Mouse (Mus musculus): ENCODE measurements at regions not wholly inside any gene's neighbourhood (a gene's known extent, or its start where the extent isn't known, plus 50 kb on each side); places are given as distances from the start of the nearest gene placed in this dataset.

DNA sequence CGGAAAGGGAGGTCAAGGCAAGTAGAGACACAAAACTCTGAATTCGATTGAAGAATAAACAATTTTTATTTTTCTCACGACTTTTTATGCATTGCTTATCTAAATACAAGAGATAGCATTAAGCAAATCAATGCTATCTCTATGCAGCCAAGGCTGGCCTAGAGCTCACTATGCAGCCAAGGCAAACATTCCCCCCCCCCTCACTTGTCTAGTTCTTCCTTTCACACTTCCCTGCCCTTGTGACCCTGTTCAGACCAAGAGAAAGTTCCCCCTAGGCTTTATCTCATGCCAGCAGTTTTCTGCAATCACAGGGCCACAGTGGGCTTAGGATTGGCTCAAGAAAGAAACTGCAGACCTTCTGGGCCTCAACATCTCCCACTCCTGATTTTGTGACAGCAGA is 417.9 kb upstream of the Rag2 start:
- Histone ChIP-seq H3K27ac (replicated peaks; ENCODE audit: low read depth, low read length) (no peak overlapping the region), H3K4me1 (ENCODE audit: control insufficient read depth, insufficient read depth, low read length) (no peaks in the 10 kb centered on the region), H3K9ac (replicated peaks; ENCODE audit: low read length) (no peak overlapping the region), H3K36me3 (replicated peaks; ENCODE audit: control insufficient read depth, insufficient read depth, low read depth, low read length) (no peaks in the 10 kb centered on the region), H3K9me3 (replicated peaks; ENCODE audit: control insufficient read depth, low read length) (no peaks in the 10 kb centered on the region), H3K4me2 (ENCODE audit: low read depth, low read length) (no peak overlapping the region), H3K4me3 (ENCODE audit: low read depth, low read length) (no peak overlapping the region), H3K27me3 (ENCODE audit: control insufficient read depth, insufficient read depth, low read length) (no peaks in the 10 kb centered on the region)
- no peak for DNase-seq (ENCODE audit: low spot score)
- ATAC-seq (replicated peaks; ENCODE audit: insufficient number of reproducible peaks, low FRiP score, low TSS enrichment, low read depth): no peak
- 79% methylated on average over 3 of the region's 3 CpGs for WGBS

GRCm38 (mm10) chr2:101209136-101209535 is 415.4 kb upstream of the Rag2 start:
- Histone ChIP-seq H3K27ac (replicated peaks; ENCODE audit: low read depth, low read length) (no peak overlapping the region), H3K9ac (replicated peaks; ENCODE audit: low read length) (no peak overlapping the region), H3K27me3 (ENCODE audit: control insufficient read depth, insufficient read depth, low read length) (no peaks in the 10 kb centered on the region), H3K4me3 (ENCODE audit: low read depth, low read length) (no peak overlapping the region), H3K9me3 (replicated peaks; ENCODE audit: control insufficient read depth, low read length) (no peaks in the 10 kb centered on the region), H3K4me2 (ENCODE audit: low read depth, low read length) (no peak overlapping the region), H3K4me1 (ENCODE audit: control insufficient read depth, insufficient read depth, low read length) (no peaks in the 10 kb centered on the region), H3K36me3 (replicated peaks; ENCODE audit: control insufficient read depth, insufficient read depth, low read depth, low read length) (no peaks in the 10 kb centered on the region)
- DNase-seq (ENCODE audit: low spot score): no peak
- ATAC-seq (replicated peaks; ENCODE audit: insufficient number of reproducible peaks, low FRiP score, low TSS enrichment, low read depth): no peak
- 84% methylated on average over 4 of the region's 4 CpGs for WGBS

GRCm38 (mm10) chr2:101220759-101221158 is 403.8 kb upstream of the Rag2 start:
- ATAC-seq (replicated peaks; ENCODE audit: insufficient number of reproducible peaks, low FRiP score, low TSS enrichment, low read depth): no peak
- no peaks in the 10 kb centered on the region for H3K27me3 ChIP-seq (ENCODE audit: control insufficient read depth, insufficient read depth, low read length)
- DNase-seq (ENCODE audit: low spot score): peak; percentile 23
- H3K9ac ChIP-seq (replicated peaks; ENCODE audit: low read length): no peak overlapping the region
- H3K4me3 ChIP-seq (ENCODE audit: low read depth, low read length): no peak overlapping the region
- H3K4me2 ChIP-seq (ENCODE audit: low read depth, low read length): no peak overlapping the region
- no peaks in the 10 kb centered on the region for H3K36me3 ChIP-seq (replicated peaks; ENCODE audit: control insufficient read depth, insufficient read depth, low read depth, low read length)
- H3K9me3 ChIP-seq (replicated peaks; ENCODE audit: control insufficient read depth, low read length): no peaks in the 10 kb centered on the region
- no peak overlapping the region for H3K27ac ChIP-seq (replicated peaks; ENCODE audit: low read depth, low read length)
- no peaks in the 10 kb centered on the region for H3K4me1 ChIP-seq (ENCODE audit: control insufficient read depth, insufficient read depth, low read length)

- no peak overlapping the region for H3K4me2 ChIP-seq (ENCODE audit: low read depth, low read length)
- no peak overlapping the region for H3K9ac ChIP-seq (replicated peaks; ENCODE audit: low read length)
- no peaks in the 10 kb centered on the region for H3K27me3 ChIP-seq (ENCODE audit: control insufficient read depth, insufficient read depth, low read length)
- no peak for DNase-seq (ENCODE audit: low spot score)
- H3K9me3 ChIP-seq (replicated peaks; ENCODE audit: control insufficient read depth, low read length): no peaks in the 10 kb centered on the region
- no peaks in the 10 kb centered on the region for H3K4me1 ChIP-seq (ENCODE audit: control insufficient read depth, insufficient read depth, low read length)
- no peak for ATAC-seq (replicated peaks; ENCODE audit: insufficient number of reproducible peaks, low FRiP score, low TSS enrichment, low read depth)
- H3K36me3 ChIP-seq (replicated peaks; ENCODE audit: control insufficient read depth, insufficient read depth, low read depth, low read length): no peaks in the 10 kb centered on the region
- no peak overlapping the region for H3K4me3 ChIP-seq (ENCODE audit: low read depth, low read length)
- 85% methylated on average over 3 of the region's 3 CpGs for WGBS
- H3K27ac ChIP-seq (replicated peaks; ENCODE audit: low read depth, low read length): no peak overlapping the region
Measured at GRCm38 (mm10) chr2:101242983-101243382, 381.5 kb upstream of the Rag2 start.

DNA sequence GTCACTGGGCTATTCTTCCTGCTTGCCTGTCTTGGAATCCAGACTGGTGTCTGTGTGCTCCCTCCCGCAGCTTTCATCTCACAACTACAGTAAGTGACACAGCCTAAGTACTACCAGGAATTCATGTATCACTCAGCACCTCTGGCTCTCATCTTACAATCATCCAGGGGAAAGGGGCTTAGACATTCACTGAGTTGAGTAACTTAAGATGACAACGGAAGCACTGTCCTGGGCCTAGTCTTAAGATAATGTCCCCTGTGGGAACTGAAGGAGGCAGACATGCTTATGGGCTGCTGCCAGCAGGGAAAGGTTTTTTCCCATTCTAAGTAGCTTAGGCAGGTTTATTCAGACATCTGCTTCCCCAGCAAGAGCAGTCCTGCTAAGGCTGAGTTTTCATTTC is 377.4 kb upstream of the Rag2 start:
- WGBS: 52% methylated on average over 2 of the region's 2 CpGs
- Histone ChIP-seq H3K4me1 (ENCODE audit: control insufficient read depth, insufficient read depth, low read length) (no peaks in the 10 kb centered on the region), H3K9me3 (replicated peaks; ENCODE audit: control insufficient read depth, low read length) (no peaks in the 10 kb centered on the region), H3K27ac (replicated peaks; ENCODE audit: low read depth, low read length) (no peak overlapping the region), H3K9ac (replicated peaks; ENCODE audit: low read length) (no peak overlapping the region), H3K4me3 (ENCODE audit: low read depth, low read length) (no peak overlapping the region), H3K4me2 (ENCODE audit: low read depth, low read length) (no peak overlapping the region), H3K27me3 (ENCODE audit: control insufficient read depth, insufficient read depth, low read length) (no peaks in the 10 kb centered on the region), H3K36me3 (replicated peaks; ENCODE audit: control insufficient read depth, insufficient read depth, low read depth, low read length) (no peaks in the 10 kb centered on the region)
- 0 out of 2 replicates have a peak, but pooled peaks have one; percentile 52 for ATAC-seq (replicated peaks; ENCODE audit: insufficient number of reproducible peaks, low FRiP score, low TSS enrichment, low read depth)
- DNase-seq (ENCODE audit: low spot score): no peak

DNA sequence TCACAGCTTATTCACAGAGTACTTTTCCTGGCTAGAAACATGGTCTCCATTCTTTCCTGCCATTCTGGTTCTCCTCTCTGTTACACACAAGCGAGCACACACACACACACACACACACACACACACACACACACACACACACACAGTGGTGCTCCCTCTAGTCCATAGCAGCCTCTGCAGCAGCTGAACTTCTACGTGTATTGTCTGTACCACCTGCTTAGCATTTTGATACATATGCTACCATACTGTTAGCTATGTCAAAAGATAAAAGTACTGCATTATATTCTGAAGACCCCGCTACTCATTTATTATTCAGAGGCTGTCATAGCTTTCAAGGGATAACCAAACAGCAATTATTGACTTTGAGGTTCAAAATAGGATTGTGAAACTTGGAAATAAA is 372.3 kb upstream of the Rag2 start:
- no peak overlapping the region for H3K4me2 ChIP-seq (ENCODE audit: low read depth, low read length)
- H3K4me1 ChIP-seq (ENCODE audit: control insufficient read depth, insufficient read depth, low read length): no peaks in the 10 kb centered on the region
- ATAC-seq (replicated peaks; ENCODE audit: insufficient number of reproducible peaks, low FRiP score, low TSS enrichment, low read depth): no peak
- H3K27ac ChIP-seq (replicated peaks; ENCODE audit: low read depth, low read length): no peak overlapping the region
- no peaks in the 10 kb centered on the region for H3K36me3 ChIP-seq (replicated peaks; ENCODE audit: control insufficient read depth, insufficient read depth, low read depth, low read length)
- H3K9me3 ChIP-seq (replicated peaks; ENCODE audit: control insufficient read depth, low read length): no peaks in the 10 kb centered on the region
- H3K27me3 ChIP-seq (ENCODE audit: control insufficient read depth, insufficient read depth, low read length): no peaks in the 10 kb centered on the region
- no peak overlapping the region for H3K4me3 ChIP-seq (ENCODE audit: low read depth, low read length)
- no peak for DNase-seq (ENCODE audit: low spot score)
- no peak overlapping the region for H3K9ac ChIP-seq (replicated peaks; ENCODE audit: low read length)
- 80% methylated on average over 3 of the region's 3 CpGs for WGBS

DNA sequence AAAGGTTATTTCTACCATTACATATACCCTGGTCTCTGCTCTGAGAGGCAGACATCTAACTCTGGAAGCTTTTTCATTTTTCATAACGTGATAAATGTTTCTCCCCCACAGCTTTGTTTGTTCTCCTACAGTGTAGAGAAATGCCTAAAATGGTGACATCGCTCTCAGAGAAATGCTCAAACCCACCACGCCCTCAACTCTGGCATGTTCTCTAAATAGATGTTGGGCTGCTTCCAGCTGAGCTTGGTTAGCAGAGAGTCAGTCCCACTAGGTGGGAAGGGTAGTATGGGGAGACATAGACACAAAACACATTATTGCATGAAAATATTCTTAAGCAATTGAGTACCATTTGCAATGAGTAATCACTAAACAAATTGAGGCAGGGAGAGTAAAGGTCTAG is 368.1 kb upstream of the Rag2 start:
- WGBS: 76% methylated on average over 3 of the region's 3 CpGs
- Histone ChIP-seq H3K4me3 (ENCODE audit: low read depth, low read length) (no peak overlapping the region), H3K27ac (replicated peaks; ENCODE audit: low read depth, low read length) (no peak overlapping the region), H3K9me3 (replicated peaks; ENCODE audit: control insufficient read depth, low read length) (no peaks in the 10 kb centered on the region), H3K4me2 (ENCODE audit: low read depth, low read length) (no peak overlapping the region), H3K4me1 (ENCODE audit: control insufficient read depth, insufficient read depth, low read length) (no peaks in the 10 kb centered on the region), H3K36me3 (replicated peaks; ENCODE audit: control insufficient read depth, insufficient read depth, low read depth, low read length) (no peaks in the 10 kb centered on the region), H3K9ac (replicated peaks; ENCODE audit: low read length) (no peak overlapping the region), H3K27me3 (ENCODE audit: control insufficient read depth, insufficient read depth, low read length) (no peaks in the 10 kb centered on the region)
- no peak for DNase-seq (ENCODE audit: low spot score)
- no peak for ATAC-seq (replicated peaks; ENCODE audit: insufficient number of reproducible peaks, low FRiP score, low TSS enrichment, low read depth)

- Histone ChIP-seq H3K4me3 (ENCODE audit: low read depth, low read length) (no peak overlapping the region), H3K9ac (replicated peaks; ENCODE audit: low read length) (no peak overlapping the region), H3K36me3 (replicated peaks; ENCODE audit: control insufficient read depth, insufficient read depth, low read depth, low read length) (no peaks in the 10 kb centered on the region), H3K4me1 (ENCODE audit: control insufficient read depth, insufficient read depth, low read length) (no peaks in the 10 kb centered on the region), H3K27ac (replicated peaks; ENCODE audit: low read depth, low read length) (no peak overlapping the region), H3K9me3 (replicated peaks; ENCODE audit: control insufficient read depth, low read length) (no peaks in the 10 kb centered on the region), H3K4me2 (ENCODE audit: low read depth, low read length) (no peak overlapping the region), H3K27me3 (ENCODE audit: control insufficient read depth, insufficient read depth, low read length) (no peaks in the 10 kb centered on the region)
- 85% methylated on average over 4 of the region's 4 CpGs for WGBS
- DNase-seq (ENCODE audit: low spot score) (no peak), ATAC-seq (replicated peaks; ENCODE audit: insufficient number of reproducible peaks, low FRiP score, low TSS enrichment, low read depth) (no peak)
Measured at GRCm38 (mm10) chr2:101263934-101264333, 360.6 kb upstream of the Rag2 start.

Data from embryonic facial prominence, embryonic 11.5 days (tissue).